Mouse (Mus musculus) erythroid progenitor cell, adult 5-6 weeks (primary cell): ENCODE results near the gene Rnf185. TPM values are rescaled to one million over a fixed set of nuclear protein-coding genes. Genes with fewer than 3 reads are reported as not detected.

Experiments used
- ATAC-seq: replicated peaks from 2 replicates; pipeline ENCODE4 v1.8.0; 2016; ENCODE audit warnings: moderate number of reproducible peaks, mild to moderate bottlenecking, moderate TSS enrichment, inconsistent platforms; ENCODE audit not compliant: poor library complexity, low FRiP score, severe bottlenecking
- total RNA-seq, 2 experiments: library from RNA; stranded (forward) in 1 of 2; stranded (reverse) in 1 of 2; fragments of 150-400 nt in 1 of 2; fragments of 186-747, 209-891 nt in 1 of 2; gene quantifications; 2 replicates each; pipeline versions ENCODE4 v1.2.3 to v1.2.4; 2015 to 2017; ENCODE audit warnings: low replicate concordance in 2 of 2

Rnf185 gene
- total RNA-seq, 2 experiments from 2014 or later, result 0.23 to 3.4 TPM

- ATAC-seq, result no peak
These were observed 47.7 kb downstream of the Rnf185 start for GRCm38 (mm10) chr11:3404287-3405047.

GRCm38 (mm10) chr11:3403024-3403423, 49.1 kb downstream of the Rnf185 start:
- ATAC-seq, result peak; percentile 77

GRCm38 (mm10) chr11:3398318-3398717, 53.8 kb downstream of the Rnf185 start:
- ATAC-seq, result no peak

GRCm38 (mm10) chr11:3396562-3396961, 55.6 kb downstream of the Rnf185 start:
- no peak for ATAC-seq

- ATAC-seq, result no peak
These were observed 56.1 kb downstream of the Rnf185 start for GRCm38 (mm10) chr11:3396091-3396490.

GRCm38 (mm10) chr11:3394520-3394919, 57.6 kb downstream of the Rnf185 start:
- no peak for ATAC-seq

- no peak for ATAC-seq
These were observed 59.6 kb downstream of the Rnf185 start for GRCm38 (mm10) chr11:3392526-3392925.

GRCm38 (mm10) chr11:3390789-3391188, 61.4 kb downstream of the Rnf185 start:
- ATAC-seq, result no peak

GRCm38 (mm10) chr11:3389996-3390395, 62.2 kb downstream of the Rnf185 start:
- ATAC-seq, result no peak

- ATAC-seq, result no peak
These were observed 64.5 kb downstream of the Rnf185 start for GRCm38 (mm10) chr11:3387482-3388196.

GRCm38 (mm10) chr11:3386941-3387368, 65.2 kb downstream of the Rnf185 start:
- ATAC-seq, result peak; percentile 92

- no peak for ATAC-seq
These were observed 69.3 kb downstream of the Rnf185 start for GRCm38 (mm10) chr11:3382602-3383594.

GRCm38 (mm10) chr11:3381148-3381814, 70.9 kb downstream of the Rnf185 start:
- no peak for ATAC-seq

GRCm38 (mm10) chr11:3379427-3379826, 72.7 kb downstream of the Rnf185 start:
- ATAC-seq, result no peak

GRCm38 (mm10) chr11:3374741-3375140, 77.4 kb downstream of the Rnf185 start:
- ATAC-seq, result no peak

- no peak for ATAC-seq
These were observed 77.9 kb downstream of the Rnf185 start for GRCm38 (mm10) chr11:3374293-3374645.

- no peak for ATAC-seq
These were observed 78.4 kb downstream of the Rnf185 start for GRCm38 (mm10) chr11:3373591-3374292.

- peak; percentile 13; the same call in 1 of the 2 replicates for ATAC-seq
These were observed 80.4 kb downstream of the Rnf185 start for GRCm38 (mm10) chr11:3371599-3372295.
